Mouse (Mus musculus) B cell, adult 62 days (primary cell): ENCODE measurements around the gene Arvcf. TPM values are rescaled to one million over a fixed set of nuclear protein-coding genes. Genes with fewer than 3 reads are reported as not detected.

Experiments used
- total RNA-seq: library from RNA; stranded (reverse); gene quantifications from 4 replicates; pipeline ENCODE4 v1.2.4, GENCODE M21; 2023

The Arvcf gene
- 4.4 to 7.0 TPM (median 6.1 TPM) in 4 replicates for total RNA-seq

DNA sequence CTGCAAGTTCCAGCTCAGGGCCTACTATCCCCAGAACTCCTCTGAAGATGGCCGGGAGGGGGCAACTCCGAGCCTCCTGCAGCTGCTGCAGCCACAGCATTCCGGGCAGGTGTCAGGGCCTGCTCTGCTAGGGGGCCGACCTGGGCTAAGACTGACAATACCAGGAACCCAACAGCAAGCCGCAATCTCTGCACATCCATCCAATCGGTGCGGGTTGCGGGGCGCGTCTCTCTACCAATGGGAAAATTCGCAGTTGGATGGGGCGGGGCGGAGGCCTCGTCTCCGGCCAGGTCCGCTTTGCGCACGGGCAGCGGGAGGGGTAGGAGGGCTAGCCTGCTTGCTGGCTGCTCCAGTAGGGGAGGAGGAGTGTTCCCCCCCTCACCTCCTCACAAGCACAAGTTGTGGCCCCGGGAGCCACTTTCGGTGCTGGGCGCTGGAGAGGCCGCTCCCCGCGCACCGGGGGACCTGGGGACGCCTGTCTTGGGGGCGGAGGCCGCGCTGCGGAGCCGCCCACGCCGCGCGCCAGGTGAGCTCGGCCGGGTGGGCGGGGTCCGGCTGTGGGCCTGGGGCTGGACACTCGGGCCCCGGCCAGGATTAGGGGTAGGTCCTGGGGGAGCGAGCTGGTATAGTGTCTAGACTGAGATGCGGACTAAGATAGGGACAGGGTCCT, at the start of gene Arvcf, which contains the start of gene Tango2:
Gene Arvcf (plus strand): TSS at position 252 of the 670 bp plus-strand sequence.
Gene Tango2 (minus strand): TSS at position 173 of the 670 bp plus-strand sequence.

DNA sequence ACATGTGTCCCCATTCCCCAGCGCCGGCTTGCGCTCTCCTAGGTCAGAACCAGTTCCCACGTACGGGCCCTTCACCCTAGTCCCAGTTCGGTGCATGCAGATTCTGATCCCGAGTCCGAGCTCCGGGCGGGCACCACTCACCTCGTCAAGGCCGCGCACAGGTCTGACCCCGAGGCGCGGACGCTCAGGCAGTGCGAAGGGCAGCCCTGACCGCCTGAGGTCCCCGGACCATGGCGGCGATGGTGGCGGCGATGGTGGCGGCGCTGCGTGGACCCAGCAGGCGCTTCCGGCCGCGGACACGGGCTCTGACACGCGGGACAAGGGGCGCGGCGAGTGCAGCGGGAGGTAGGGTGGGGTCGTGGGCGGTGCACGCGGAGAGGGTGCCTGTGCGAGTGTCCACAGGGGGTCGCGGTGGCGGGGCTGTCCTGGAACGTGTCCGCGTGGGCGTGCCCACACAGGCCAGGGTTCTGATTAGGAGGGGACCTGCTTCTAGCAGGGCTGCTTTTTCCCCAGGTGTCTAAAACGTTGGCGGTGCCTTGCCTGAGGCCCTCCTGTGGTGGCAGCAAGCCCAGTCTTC, 78.3 kb downstream of the Arvcf start, which contains the start of gene Txnrd2:
Gene Txnrd2 (plus strand): TSS at position 170 of the 577 bp plus-strand sequence.

DNA sequence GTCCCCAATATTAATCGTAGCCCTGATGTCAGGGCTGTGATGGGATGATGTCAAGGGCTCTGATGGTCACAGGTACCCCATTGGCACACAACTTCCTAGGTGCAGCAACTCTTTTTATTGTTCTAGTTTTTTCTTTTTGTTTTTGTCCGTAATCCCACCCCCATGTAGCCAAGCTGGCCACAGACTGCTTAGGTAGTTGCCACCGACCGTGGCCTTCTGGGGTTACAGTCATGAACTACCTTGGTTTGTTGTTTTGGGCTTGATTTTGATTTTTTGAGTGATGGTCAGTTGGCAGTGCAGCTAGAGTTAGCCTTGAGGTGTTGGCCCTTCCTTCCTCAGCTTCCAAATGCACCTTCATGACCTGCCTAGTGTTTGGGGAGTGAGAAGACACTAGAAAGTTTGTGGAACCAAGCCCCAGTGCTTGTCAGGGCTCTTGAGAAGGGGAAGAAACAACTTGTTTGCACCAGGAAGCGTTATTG, 78.9 kb downstream of the Arvcf start, which contains the start of gene Comt:
Gene Comt (minus strand): TSS at position 51 of the 479 bp plus-strand sequence.

Other genes with a start within 250 kb of the Arvcf start
- gene Rtn4r, start 220.5 kb upstream of the Arvcf start, total RNA-seq = not detected in 4 replicates
- not detected in 4 replicates for gene Ccdc188, start 130.3 kb upstream of the Arvcf start, total RNA-seq
- 21.8 to 27.4 TPM (median 26.0 TPM) in 4 replicates for gene Zdhhc8, start 113.0 kb upstream of the Arvcf start, total RNA-seq
- gene Trmt2a, start 99.5 kb upstream of the Arvcf start, total RNA-seq = 142 to 160 TPM (median 149 TPM) in 4 replicates
- 102 to 113 TPM (median 106 TPM) in 4 replicates for gene Ranbp1, start 99.5 kb upstream of the Arvcf start, total RNA-seq
- not detected in 4 replicates for gene Gm49776, start 89.9 kb upstream of the Arvcf start, total RNA-seq
- gene Dgcr8, start 58.9 kb upstream of the Arvcf start, total RNA-seq = 35.2 to 42.1 TPM (median 37.9 TPM) in 4 replicates
- 27.1 to 37.4 TPM (median 31.0 TPM) in 4 replicates for gene Tango2, start 79 bp upstream of the Arvcf start, total RNA-seq
- gene Txnrd2, start 78.2 kb downstream of the Arvcf start, total RNA-seq = 16.0 to 20.5 TPM (median 20.2 TPM) in 4 replicates
- gene Comt, start 78.7 kb downstream of the Arvcf start, total RNA-seq = 14.3 to 15.3 TPM (median 15.2 TPM) in 4 replicates
- gene Gnb1l, start 150.5 kb downstream of the Arvcf start, total RNA-seq = 2.6 to 7.9 TPM (median 6.1 TPM) in 4 replicates
- 4.0 to 9.6 TPM (median 5.5 TPM) in 4 replicates for gene Rtl10, start 150.7 kb downstream of the Arvcf start, total RNA-seq
- gene Tbx1, start 242.5 kb downstream of the Arvcf start, total RNA-seq = not detected in 4 replicates